8 mouse cellular contexts compared by ENCODE assay signal in genomic region chr10:95254453-95255001, GRCm38 (mm10).
DNase-seq lines count a peak whose midpoint lies in the region; ATAC-seq lines count a peak whose summit lies in the region.

No protein-coding gene starts in this region.

- no peak overlapping the region for H3K4me3 ChIP-seq in midbrain, embryonic 10.5 days
- H3K4me3 ChIP-seq in midbrain, embryonic 11.5 days (ENCODE audit: low read depth, low read length): no peak overlapping the region
- no peak overlapping the region for H3K4me3 ChIP-seq in heart, embryonic 10.5 days
- H3K4me3 ChIP-seq in neural tube, embryonic 12.5 days: no peak overlapping the region

- H3K27ac ChIP-seq in midbrain, embryonic 10.5 days (replicated peaks): peak overlapping the region; percentile 18; the same call in 1 of the 2 replicates
- H3K27ac ChIP-seq in midbrain, embryonic 11.5 days (ENCODE audit: low read depth, low read length): no peak overlapping the region
- peak overlapping the region; percentile 54 for H3K27ac ChIP-seq in heart, embryonic 10.5 days
- no peak overlapping the region; the same call in 1 of the 2 replicates for H3K27ac ChIP-seq in neural tube, embryonic 12.5 days

- H3K27me3 ChIP-seq in midbrain, embryonic 10.5 days (ENCODE audit: low read depth, poor library complexity, severe bottlenecking): no peaks in the 10 kb centered on the region
- no peaks in the 10 kb centered on the region for H3K27me3 ChIP-seq in midbrain, embryonic 11.5 days (ENCODE audit: control insufficient read depth, insufficient read depth, low read length)
- no peaks in the 10 kb centered on the region for H3K27me3 ChIP-seq in heart, embryonic 10.5 days (ENCODE audit: insufficient read depth, poor library complexity, severe bottlenecking)
- no peaks in the 10 kb centered on the region for H3K27me3 ChIP-seq in neural tube, embryonic 12.5 days (replicated peaks)

- DNase-seq in midbrain, embryonic 10.5 days (ENCODE audit: low spot score): no peak
- no peak for DNase-seq in midbrain, embryonic 11.5 days (ENCODE audit: low spot score, missing footprints)
- peak; percentile 69 for DNase-seq in cerebellum, adult 9-10 months
- DNase-seq in heart, embryonic 10.5 days (ENCODE audit: low spot score): no peak
- peak; percentile 44 to 53 for DNase-seq in layer of hippocampus, adult 8-10 months (ENCODE audit: low spot score in 2 of 2)
- no peak for DNase-seq in Muller cell, postnatal 12 days (ENCODE audit: inconsistent ontology term)
- DNase-seq in urinary bladder, postnatal 4 days (ENCODE audit: low spot score in 2 of 2): no peak

- no peaks in the 10 kb centered on the region for H3K9me3 ChIP-seq in midbrain, embryonic 10.5 days (replicated peaks)
- H3K9me3 ChIP-seq in midbrain, embryonic 11.5 days (ENCODE audit: control insufficient read depth, low read length): no peaks in the 10 kb centered on the region
- H3K9me3 ChIP-seq in heart, embryonic 10.5 days: no peaks in the 10 kb centered on the region
- H3K9me3 ChIP-seq in neural tube, embryonic 12.5 days: no peaks in the 10 kb centered on the region

- 58% methylated on average over 13 of the region's 13 CpGs for WGBS in midbrain, embryonic 10.5 days
- WGBS in midbrain, embryonic 11.5 days: 49% methylated on average over 13 of the region's 13 CpGs
- 54% methylated on average over 13 of the region's 13 CpGs for WGBS in heart, embryonic 10.5 days
- WGBS in neural tube, embryonic 12.5 days: 19% methylated on average over 13 of the region's 13 CpGs

- no peak overlapping the region for H3K9ac ChIP-seq in midbrain, embryonic 11.5 days (ENCODE audit: low read length)
- H3K9ac ChIP-seq in neural tube, embryonic 12.5 days: no peak overlapping the region

- peaks cover 59% of the 10 kb centered on the region for H3K4me1 ChIP-seq in midbrain, embryonic 10.5 days
- peaks cover 19% of the 10 kb centered on the region for H3K4me1 ChIP-seq in midbrain, embryonic 11.5 days (ENCODE audit: control insufficient read depth, insufficient read depth, low read length)
- peaks cover 31% of the 10 kb centered on the region for H3K4me1 ChIP-seq in heart, embryonic 10.5 days
- H3K4me1 ChIP-seq in neural tube, embryonic 12.5 days: peaks cover 27% of the 10 kb centered on the region

- ATAC-seq in midbrain, embryonic 11.5 days (ENCODE audit: low FRiP score): no peak
- ATAC-seq in neural tube, embryonic 12.5 days (ENCODE audit: low FRiP score, low read depth): no peak

- H3K4me2 ChIP-seq in midbrain, embryonic 11.5 days: no peak overlapping the region
- peak overlapping the region; percentile 35; the same call in 1 of the 2 replicates for H3K4me2 ChIP-seq in neural tube, embryonic 12.5 days (replicated peaks)

- no peaks in the 10 kb centered on the region for H3K36me3 ChIP-seq in midbrain, embryonic 10.5 days
- no peaks in the 10 kb centered on the region for H3K36me3 ChIP-seq in midbrain, embryonic 11.5 days (ENCODE audit: control insufficient read depth, insufficient read depth, low read length)
- H3K36me3 ChIP-seq in heart, embryonic 10.5 days: no peaks in the 10 kb centered on the region
- H3K36me3 ChIP-seq in neural tube, embryonic 12.5 days: no peaks in the 10 kb centered on the region

Comparison
In these comparisons a context has a peak if more than half of its experiments do, and no peak if none do; other contexts are left out.
1. H3K27ac ChIP-seq: peak in midbrain, embryonic 10.5 days (single experiment) and heart, embryonic 10.5 days (single experiment); none in midbrain, embryonic 11.5 days (single experiment) and neural tube, embryonic 12.5 days (single experiment).
2. DNase-seq: peak in cerebellum, adult 9-10 months (single experiment) and layer of hippocampus, adult 8-10 months (2 of 2); none in midbrain, embryonic 10.5 days (single experiment), midbrain, embryonic 11.5 days (single experiment), heart, embryonic 10.5 days (single experiment), Muller cell, postnatal 12 days (single experiment) and urinary bladder, postnatal 4 days (0 of 2).